Mouse (Mus musculus): ENCODE measurements around the gene Nfya.
A peak's percentile ranks its signal among the peaks of the same experiment; 100 is the strongest.

The Nfya gene

DNA sequence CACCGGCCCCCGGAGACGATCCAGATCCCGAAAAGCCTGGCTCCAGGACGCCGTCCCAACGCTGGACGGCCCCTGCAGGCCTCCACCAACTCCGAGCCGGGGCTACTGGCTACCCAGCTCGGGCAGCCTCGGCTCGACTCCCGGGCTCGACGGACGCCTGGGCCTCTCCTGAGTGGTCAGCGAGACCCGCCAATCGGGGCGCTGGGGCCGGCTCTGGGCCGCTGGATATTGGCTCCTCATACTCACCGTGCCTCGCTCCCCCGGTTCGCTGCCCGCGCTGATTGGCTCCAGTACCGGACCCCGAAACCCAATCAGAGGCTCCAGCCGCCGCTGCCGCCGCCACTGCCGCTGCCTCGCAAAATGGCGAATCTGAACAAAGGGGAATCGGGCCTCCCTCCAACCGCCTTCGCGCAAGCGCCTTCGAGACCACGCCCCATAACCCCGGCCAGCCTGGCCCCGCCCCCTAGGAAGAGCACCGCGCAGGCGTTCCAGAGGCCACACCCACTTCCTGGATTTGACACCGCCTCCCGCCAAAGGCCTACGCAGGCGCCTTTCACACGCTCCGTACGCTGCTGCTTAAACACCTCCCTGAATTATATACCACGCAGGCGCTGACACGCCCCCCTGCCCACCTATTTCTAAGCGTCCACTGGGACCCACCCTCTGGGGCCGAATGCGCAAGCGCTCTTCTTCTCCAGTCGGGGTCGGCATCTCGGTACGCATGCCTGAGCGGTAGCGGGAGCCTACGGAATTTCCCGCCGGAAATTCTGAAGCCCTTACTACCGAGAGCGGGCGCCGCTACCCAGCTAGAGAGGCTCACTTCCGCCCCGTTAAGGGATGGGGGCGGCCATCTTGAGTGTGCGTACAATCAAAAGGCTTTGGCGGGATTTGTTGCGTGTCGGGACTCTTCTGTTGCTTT lies at the start of gene Nfya, which contains the start of gene Oard1:
Nfya (minus strand) TSS at position 527 of the 919 bp plus-strand sequence.
Oard1 (plus strand) TSS at position 635 of the 919 bp plus-strand sequence.
- peak; percentile 99 for DNase-seq (ENCODE audit: low read depth, low spot score)

DNA sequence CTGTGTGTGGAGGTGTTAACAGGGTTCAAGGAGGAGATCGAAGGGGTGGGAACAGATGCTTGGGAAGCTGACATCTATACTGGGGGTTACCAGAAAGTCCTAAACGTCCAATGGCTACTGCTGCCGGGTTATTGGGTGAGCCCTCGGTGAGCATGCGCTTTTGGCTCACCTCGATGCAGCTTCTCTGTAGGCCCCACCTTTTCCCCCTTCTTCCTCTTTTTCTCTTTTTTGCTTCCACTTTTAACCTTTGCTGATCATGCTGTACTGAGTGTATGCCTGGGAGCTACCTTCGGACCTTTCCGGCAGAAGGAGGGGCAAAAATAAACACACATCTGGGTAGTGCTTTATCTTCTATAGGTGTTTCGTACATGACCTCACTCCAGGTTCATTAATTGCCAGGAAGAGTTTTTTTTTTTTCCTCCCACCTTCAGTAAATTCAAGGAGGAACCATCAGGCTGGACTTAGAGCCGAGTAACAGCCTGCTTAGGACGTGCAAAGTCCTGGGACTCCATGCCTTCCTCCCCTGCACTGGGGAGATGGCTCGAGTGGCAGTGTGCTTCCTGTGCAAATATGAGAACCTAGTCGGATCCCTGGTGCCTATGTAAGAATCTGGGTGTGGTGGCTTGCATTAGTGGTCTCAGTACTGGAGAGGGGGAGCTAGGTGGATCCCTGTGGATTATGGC lies 48.4 kb upstream of the Nfya start:
- no peak for DNase-seq (ENCODE audit: low read depth, low spot score)

DNA sequence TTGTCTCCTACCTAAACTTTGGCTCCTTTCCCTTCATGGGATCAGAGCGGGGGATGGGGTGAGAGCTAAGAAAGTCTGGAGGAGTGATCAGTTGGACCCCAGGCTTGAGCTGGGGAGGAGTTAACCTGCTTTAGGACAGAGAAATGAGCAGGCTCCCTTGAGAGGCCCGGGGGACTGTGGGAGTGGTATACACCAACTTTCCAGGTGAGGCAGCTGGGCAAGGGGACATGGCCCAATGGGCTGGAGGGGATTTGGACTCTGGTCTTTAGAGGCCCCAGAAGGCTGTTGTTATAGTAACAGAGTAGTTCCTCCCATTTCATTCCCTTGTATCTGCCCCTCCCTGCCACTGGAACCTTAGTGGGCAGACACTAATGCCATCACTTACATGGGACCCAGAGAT lies 46.2 kb upstream of the Nfya start:
- DNase-seq (ENCODE audit: low read depth, low spot score): no peak

DNA sequence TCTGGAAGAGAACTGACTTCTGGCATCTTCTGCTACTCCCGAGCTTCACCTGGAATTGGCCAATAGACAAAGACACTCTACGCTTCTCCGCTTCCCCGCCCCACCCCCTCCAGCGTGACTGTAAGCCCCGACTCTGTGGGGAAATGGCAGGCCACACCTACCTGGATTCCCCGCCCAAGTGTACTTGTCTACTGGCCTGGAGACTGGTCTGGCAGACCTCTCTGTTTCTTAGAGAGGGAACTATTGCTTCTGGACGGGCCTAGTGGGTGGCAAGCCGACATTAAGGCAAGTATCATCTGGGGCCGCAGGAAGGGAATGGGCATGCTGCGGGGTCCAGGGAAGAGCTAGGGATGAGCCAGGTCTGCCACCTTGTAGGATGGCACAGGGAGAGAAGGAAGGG lies 45.0 kb upstream of the Nfya start, which contains the start of gene Unc5cl:
Unc5cl (plus strand) TSS at position 214 of the 400 bp plus-strand sequence.
- DNase-seq (ENCODE audit: low read depth, low spot score): peak; percentile 87

DNA sequence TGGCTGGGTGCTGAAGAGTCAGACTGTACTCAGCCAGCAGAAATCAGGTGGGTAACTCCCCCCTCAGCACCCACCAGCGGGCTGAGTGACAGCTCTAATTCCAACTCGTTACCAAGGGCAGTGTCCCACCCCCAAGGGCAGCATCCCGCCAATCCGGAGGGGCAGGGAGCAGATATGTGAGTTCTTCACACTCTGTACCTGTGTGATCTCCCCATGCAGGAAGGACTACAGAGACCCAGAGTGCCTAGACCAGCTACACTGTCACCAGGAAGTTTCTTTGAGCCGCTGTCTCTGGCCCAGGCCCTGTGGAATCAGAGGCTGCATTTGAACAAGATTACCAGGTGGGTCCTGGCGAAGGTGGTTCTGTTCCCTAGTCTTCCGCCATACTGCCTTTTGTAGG lies 44.5 kb upstream of the Nfya start:
- DNase-seq (ENCODE audit: low read depth, low spot score): peak; percentile 47

- DNase-seq (ENCODE audit: low read depth, low spot score): no peak
These were observed 43.8 kb upstream of the Nfya start for GRCm38 (mm10) chr17:48453489-48453888.

DNA sequence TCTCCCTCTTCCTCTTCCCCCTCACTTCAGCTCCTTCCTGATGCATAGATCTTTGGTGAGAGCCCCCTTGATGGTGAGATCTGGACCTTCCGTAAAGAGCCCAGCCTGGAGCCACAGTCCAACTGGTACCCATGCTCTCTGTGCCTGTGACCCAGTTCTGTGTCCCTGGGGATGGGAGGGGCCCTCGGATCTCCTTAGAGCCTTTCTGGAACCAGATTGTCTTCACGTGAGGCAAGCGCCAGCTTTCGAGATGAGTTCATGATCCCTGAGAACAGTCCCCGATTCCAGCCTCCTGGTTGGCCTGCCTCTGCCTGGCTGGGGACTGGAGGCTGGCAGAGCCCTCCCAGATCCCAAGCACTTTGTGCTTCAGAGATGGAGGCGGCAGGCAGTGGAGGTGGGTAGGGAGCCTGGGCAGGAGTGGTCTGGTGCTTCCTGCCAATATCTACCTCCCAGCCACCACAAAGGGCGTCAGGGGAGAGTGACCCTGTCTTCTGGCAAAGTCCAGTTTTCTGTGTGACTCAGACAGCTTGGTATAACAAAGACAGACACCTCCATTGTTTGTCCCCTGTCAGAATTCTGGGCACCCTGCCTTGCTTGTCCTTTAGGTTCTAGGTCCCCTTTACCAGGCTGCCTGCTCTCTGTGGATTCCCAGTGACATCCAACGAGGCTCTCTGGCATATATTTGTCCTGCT lies 42.2 kb upstream of the Nfya start:
- no peak for DNase-seq (ENCODE audit: low read depth, low spot score)

GRCm38 (mm10) chr17:48451353-48451675 lies 41.6 kb upstream of the Nfya start, which contains the start of gene Tspo2:
Tspo2 (minus strand) TSS chr17:48451522.
- DNase-seq (ENCODE audit: low read depth, low spot score): no peak

DNA sequence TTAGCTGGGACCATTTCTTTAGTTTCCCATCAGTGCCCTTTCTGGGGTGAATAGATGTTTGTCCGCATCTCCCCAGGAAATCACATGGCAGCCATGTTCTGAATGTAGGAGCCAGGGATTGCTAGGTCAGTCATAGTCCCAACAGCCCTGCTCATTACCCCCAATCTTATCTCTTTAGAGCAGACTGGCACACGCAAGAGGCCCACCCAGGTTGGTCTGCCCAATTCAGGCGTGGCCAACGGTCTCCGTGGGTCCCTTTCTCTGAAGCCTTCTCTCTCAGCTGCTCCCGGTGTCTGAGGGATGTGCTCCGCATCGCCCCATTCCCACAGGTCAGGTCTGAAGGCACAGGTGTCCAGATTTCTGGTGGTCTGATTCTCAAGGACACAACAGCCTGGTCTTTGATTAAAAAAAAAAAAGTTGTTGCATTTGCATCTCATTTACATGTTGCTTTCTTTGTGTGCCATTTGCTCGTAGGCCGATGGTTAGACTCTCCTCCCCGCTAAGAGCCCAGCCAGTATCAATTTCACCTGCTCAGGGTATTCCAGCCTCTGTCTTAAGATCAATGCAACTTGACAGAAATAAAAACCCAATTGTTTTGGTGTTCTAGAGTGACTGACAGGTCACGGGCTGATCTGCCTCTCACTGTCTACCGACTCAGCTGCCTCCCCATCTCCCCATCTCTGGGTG lies 41.1 kb upstream of the Nfya start:
- DNase-seq (ENCODE audit: low read depth, low spot score): no peak

- no peak for DNase-seq (ENCODE audit: low read depth, low spot score)
These were observed 38.0 kb upstream of the Nfya start for GRCm38 (mm10) chr17:48447675-48448074.

DNA sequence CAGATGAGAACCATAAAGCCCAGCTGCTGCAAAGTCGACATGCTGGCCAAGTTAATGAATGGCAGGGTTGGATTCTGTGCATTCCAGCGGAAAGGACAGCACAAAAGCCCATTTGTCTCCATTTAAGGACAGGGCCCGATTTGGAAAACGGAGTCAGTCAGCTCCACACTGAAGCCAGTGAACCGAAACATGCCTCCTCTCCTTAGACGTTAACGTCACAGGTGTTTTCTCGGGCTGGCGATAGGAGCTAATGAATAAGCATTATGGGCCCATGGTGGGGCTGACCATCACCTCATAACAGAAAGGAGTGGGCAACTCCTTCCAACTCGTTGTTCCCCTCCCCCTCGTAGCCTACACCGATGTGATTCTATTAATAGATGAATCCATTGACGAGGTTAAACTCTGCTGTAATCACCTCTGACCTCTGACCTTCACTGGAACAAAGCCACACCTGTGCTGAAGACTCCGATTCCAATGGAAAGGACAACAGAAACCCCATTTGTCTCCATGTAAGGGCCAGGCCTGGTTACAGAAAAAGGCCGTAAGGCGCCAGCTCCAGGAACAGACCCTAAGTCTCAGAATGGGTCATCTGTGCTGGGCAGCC lies 33.9 kb upstream of the Nfya start:
- DNase-seq (ENCODE audit: low read depth, low spot score): peak; percentile 41

GRCm38 (mm10) chr17:48442745-48443457 lies 33.2 kb upstream of the Nfya start:
- no peak for DNase-seq (ENCODE audit: low read depth, low spot score)

DNA sequence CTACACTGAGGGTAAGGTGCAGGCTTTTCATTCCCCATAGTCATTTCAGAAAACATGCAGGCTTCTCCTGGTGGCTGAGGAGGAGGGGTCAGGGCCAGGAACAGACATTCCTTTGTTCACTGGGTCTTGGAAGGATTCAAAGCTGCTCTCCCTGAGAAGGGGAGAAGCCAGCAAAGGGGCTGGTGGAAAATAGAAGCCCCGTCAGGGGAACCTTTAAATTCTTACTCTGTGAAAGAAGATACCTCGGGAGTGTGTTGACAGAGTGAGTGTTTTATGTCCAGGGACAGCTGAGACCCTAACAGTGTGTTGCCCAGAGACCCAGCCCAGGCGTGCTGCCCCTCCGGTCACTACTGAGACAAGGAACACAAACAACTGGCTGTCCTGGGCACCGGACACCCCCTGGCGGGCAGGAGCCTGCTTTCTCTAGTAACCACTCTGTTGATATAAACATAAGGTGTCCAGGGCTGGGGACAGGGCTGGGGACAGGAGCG lies 27.8 kb upstream of the Nfya start:
- DNase-seq (ENCODE audit: low read depth, low spot score): no peak

DNA sequence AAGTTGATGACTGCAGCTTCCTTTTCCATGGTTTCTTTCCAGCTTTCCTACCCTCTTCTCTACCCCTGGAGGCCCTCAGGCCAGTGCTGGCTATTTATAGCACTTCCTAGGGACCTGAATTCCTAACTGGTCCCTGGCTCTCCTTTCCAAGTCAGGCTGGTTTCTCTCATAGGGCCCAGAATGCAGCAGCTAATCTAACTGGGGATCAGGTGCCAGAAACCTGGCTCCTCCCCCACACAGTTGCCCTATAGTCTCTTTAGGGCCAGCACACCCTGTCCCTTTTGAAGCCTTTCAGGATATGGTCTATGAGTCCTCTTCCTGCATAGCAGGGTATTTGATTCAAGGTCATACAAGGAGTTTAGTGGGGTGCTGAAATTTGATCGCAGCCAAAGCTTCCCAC lies 26.8 kb upstream of the Nfya start:
- peak; percentile 69 for DNase-seq (ENCODE audit: low read depth, low spot score)

GRCm38 (mm10) chr17:48434479-48434878 lies 24.8 kb upstream of the Nfya start:
- DNase-seq (ENCODE audit: low read depth, low spot score): peak; percentile 73

DNA sequence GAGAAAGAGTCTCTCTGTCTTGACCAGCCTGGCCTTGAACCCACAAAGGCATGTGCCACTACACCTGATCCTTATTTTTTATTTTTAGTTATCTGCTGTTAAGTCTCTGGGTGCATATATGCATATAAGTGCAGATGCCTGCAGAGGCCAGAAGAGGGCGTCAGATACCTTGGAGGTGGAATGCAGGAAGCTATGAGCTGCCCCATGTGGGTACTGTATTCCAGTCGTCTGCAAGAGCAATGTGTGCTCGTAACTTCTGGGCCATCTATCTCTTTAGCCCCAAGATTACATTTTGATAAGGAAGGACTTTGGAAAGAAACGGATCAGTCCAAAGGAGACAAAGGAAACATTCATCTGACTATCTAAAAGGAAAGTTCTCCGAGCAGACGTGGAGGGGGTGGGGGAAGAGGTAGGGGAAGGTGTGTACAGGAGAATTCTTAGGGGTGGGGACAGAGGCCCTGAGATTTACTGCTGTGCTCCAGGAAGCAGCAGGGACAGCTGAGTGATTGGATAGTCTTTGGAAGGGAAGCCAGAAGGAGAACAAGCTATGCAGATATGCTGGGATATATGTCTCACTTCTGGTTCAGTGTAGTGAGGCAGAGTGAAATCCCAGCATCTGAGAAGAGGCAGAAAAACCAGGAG lies 24.1 kb upstream of the Nfya start:
- peak; percentile 90 for DNase-seq (ENCODE audit: low read depth, low spot score)

GRCm38 (mm10) chr17:48433006-48433655 lies 23.4 kb upstream of the Nfya start:
- peak; percentile 60 for DNase-seq (ENCODE audit: low read depth, low spot score)

- peak; percentile 60 for DNase-seq (ENCODE audit: low read depth, low spot score)
These were observed 22.7 kb upstream of the Nfya start, which contains the start of gene Apobec2 for GRCm38 (mm10) chr17:48432158-48432980. Apobec2 (minus strand) TSS chr17:48432930.

All from R1 (cell line).